Mouse (Mus musculus) limb, embryonic 14.5 days (tissue): ENCODE results near the gene Rsph10b. TPM values are rescaled to one million over a fixed set of nuclear protein-coding genes. Genes with fewer than 3 reads are reported as not detected.

Experiments
- ATAC-seq: fragments of 200-750 bp; cut with Nextera tagmentation; 2 replicates; pipeline ENCODE4 v1.8.0; 2017; ENCODE audit warnings: low read depth, moderate number of reproducible peaks, moderate TSS enrichment; ENCODE audit not compliant: low FRiP score
- DNase-seq: peaks from one replicate; pipeline ENCODE4 v3.0.0-alpha.2; 2015; ENCODE audit warnings: low spot score
- H3K27ac ChIP-seq: fragments of 300-500 bp; sonication (generic); replicated peaks from 2 replicates; pipeline ENCODE4 v1.5.1; 2014; ENCODE audit warnings: low read depth, mild to moderate bottlenecking, low read length, moderate library complexity, mixed read lengths
- H3K27me3 ChIP-seq: fragments of 300-500 bp; sonication (generic); 2 replicates; pipeline ENCODE4 v1.6.1; 2014; ENCODE audit warnings: low read length, mixed read lengths; ENCODE audit not compliant: control insufficient read depth, insufficient read depth
- H3K36me3 ChIP-seq: fragments of 300-500 bp; sonication (generic); 2 replicates; pipeline ENCODE4 v1.6.1; 2014; ENCODE audit warnings: mild to moderate bottlenecking, low read length, moderate library complexity, mixed read lengths; ENCODE audit not compliant: control insufficient read depth, insufficient read depth
- H3K4me1 ChIP-seq: fragments of 300-500 bp; sonication (generic); 2 replicates; pipeline ENCODE4 v1.6.1; 2014; ENCODE audit warnings: antibody characterized with exemption, low read length, mixed read lengths; ENCODE audit not compliant: control insufficient read depth, insufficient read depth
- H3K4me2 ChIP-seq: fragments of 300-500 bp; sonication (generic); replicated peaks from 2 replicates; pipeline ENCODE4 v1.6.1; 2014; ENCODE audit warnings: low read depth, mild to moderate bottlenecking, low read length, moderate library complexity; ENCODE audit not compliant: severe bottlenecking
- H3K4me3 ChIP-seq: fragments of 300-500 bp; sonication (generic); replicated peaks from 2 replicates; pipeline ENCODE4 v1.5.1; 2014; ENCODE audit warnings: low read length
- H3K9ac ChIP-seq: fragments of 300-500 bp; sonication (generic); 2 replicates; pipeline ENCODE4 v1.6.1; 2014; ENCODE audit warnings: mild to moderate bottlenecking, low read depth, low read length, moderate library complexity; ENCODE audit not compliant: severe bottlenecking
- H3K9me3 ChIP-seq: fragments of 300-500 bp; sonication (generic); 2 replicates; pipeline ENCODE4 v1.6.1; 2016; ENCODE audit warnings: low read length; ENCODE audit not compliant: control insufficient read depth
- POLR2A ChIP-seq: fragments of 200-500 bp; IDR thresholded peaks from 2 replicates; pipeline ENCODE4 v1.8.0; 2012; ENCODE audit warnings: inconsistent platforms, mild to moderate bottlenecking, moderate library complexity, borderline replicate concordance; ENCODE audit not compliant: insufficient read depth, insufficient read length; ENCODE audit errors: extremely low read depth
- WGBS: fragments of 180-500 bp; shearing (Covaris S2); extraction: QIAGEN DNeasy Blood & Tissue Kit; methylation state at CpG from one replicate; pipeline ENCODE4 v1.1.7; 2014; 5-methylcytosine and 5-hydroxymethylcytosine counted together
- polyA plus RNA-seq, 2 experiments: library from polyadenylated mRNA; depleted of rRNA in 1 of 2; stranded (reverse) in 1 of 2; unstranded in 1 of 2; fragments of >200 nt; fragmentation: Nextera tagmentation in 1 of 2; extraction: Ambion mirVana in 1 of 2; gene quantifications; 2 replicates each; pipeline versions ENCODE4 v1.2.1 to v1.2.3; 2012 to 2014

The Rsph10b gene
- polyA plus RNA-seq, 2 experiments = 2.8 to 4.4 TPM

DNA sequence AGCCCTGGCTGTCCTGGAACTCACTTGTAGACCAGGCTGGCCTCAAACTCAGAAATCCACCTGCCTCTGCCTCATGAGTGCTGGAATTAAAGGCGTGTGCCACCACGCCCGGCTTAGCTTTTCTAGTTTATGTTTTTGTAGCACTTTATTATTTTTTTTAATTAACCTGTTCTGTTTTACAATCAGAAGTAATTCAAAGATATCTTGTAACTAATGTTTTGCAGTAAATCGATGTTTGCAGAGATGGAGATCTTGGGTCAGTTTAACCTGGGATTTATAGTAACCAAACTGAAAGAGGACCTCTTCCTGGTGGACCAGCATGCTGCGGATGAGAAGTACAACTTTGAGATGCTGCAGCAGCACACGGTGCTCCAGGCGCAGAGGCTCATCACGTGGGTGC lies 5.0 kb upstream of the Rsph10b start, which contains the start of gene Gm42421:
Gene Gm42421 (plus strand): TSS at position 301 of the 400 bp plus-strand sequence.
- Histone ChIP-seq H3K27me3 (no peaks in the 10 kb centered on the region), H3K4me3 (no peak within 1 kb of the TSS), H3K9ac (no peak within 1 kb of the TSS), H3K27ac (no peak within 1 kb of the TSS), H3K36me3 (peaks cover 79% of the 10 kb centered on the region), H3K4me1 (no peaks in the 10 kb centered on the region), H3K9me3 (no peaks in the 10 kb centered on the region), H3K4me2 (no peak within 1 kb of the TSS)
- ATAC-seq = no peak
- 90% methylated on average over 8 of the region's 8 CpGs for WGBS
- TF ChIP-seq POLR2A = no peak
- DNase-seq = no peak

DNA sequence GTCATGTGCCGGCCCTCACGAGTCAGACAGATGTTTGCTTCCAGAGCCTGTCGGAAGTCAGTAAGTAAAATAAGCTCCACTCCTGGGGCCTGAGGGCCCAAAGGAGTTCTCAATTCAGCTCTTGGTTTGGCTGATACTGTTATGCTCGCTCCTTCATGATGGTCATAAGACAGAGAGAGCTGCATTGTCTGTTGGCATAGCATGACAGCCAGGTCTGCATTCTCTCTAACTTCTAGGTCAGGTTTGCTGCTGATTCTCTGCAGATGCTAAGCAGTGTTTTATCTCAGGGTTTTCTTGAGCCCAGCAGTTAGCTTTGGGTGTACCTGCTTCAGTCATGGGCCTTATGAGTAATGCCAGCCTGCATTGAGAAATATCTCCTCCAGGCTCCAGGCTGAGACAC lies 3.5 kb upstream of the Rsph10b start:
- no peak overlapping the region for H3K4me2 ChIP-seq
- H3K9me3 ChIP-seq = no peaks in the 10 kb centered on the region
- no peak overlapping the region for H3K9ac ChIP-seq
- DNase-seq = no peak
- TF ChIP-seq POLR2A = no peak
- no peak overlapping the region for H3K27ac ChIP-seq
- no peaks in the 10 kb centered on the region for H3K4me1 ChIP-seq
- no peak for ATAC-seq
- no peak overlapping the region for H3K4me3 ChIP-seq
- peaks cover 67% of the 10 kb centered on the region for H3K36me3 ChIP-seq
- H3K27me3 ChIP-seq = no peaks in the 10 kb centered on the region
- 86% methylated on average over 4 of the region's 4 CpGs for WGBS

DNA sequence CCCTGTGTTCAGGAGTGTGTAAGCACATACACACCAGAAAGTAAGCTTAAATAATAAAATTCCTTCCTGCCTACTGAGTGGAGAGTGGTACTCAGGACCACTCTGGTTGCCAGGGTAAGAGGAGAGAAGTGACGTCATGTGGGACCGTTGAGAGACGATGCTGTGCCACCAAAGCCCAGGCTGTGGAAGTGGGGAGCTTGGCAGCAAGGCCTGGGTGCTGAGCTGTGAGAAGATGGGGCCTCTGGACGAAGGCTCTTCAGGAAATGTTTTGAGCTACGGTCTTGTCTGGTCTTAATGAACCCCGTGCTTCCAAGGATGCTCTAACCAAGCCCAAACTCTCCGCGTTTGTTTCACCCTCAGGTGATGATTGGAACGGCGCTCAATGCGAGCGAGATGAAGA lies 2.2 kb upstream of the Rsph10b start:
- H3K36me3 ChIP-seq = peaks cover 57% of the 10 kb centered on the region
- no peak for TF ChIP-seq POLR2A
- WGBS = 94% methylated on average over 12 of the region's 12 CpGs

DNA sequence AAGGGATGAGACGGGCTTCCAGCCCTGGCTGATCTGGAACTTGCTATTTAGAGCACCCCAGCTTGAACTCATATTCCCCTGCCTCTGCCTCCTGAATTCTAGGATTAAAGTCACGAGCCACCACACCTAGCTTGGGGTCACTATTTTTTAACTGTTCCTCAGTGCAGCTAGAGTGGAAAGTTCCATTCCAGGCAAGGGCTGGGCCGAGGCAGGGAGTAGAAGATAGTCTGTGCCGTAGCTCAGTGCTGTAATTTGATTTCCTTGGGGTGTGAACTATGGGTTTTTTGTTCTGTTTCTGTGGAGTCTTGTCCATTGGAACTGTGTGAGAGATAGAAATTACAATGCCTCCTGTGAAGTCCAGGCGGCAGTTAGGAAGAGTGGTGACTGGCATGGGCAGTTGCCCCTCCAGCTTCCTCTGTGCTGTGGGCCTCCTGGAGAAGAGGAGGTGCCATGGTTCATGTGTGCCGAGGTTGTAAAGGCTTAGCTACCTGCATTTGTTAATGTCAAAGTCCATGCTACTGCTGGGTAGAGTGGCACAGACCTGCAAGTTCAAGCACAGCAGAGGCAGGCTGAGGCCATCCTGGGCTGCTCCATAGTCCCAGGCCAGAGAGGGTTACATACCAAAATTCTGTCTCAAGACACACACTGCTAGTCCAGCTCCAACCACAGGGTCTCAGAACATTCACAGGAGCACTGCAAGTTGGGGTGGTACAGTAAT lies 813 bp upstream of the Rsph10b start:
- H3K27ac ChIP-seq = no peak overlapping the region
- no peaks in the 10 kb centered on the region for H3K4me1 ChIP-seq
- no peaks in the 10 kb centered on the region for H3K9me3 ChIP-seq
- no peak for ATAC-seq
- H3K36me3 ChIP-seq = peaks cover 45% of the 10 kb centered on the region
- H3K9ac ChIP-seq = no peak overlapping the region
- no peak for TF ChIP-seq POLR2A
- DNase-seq = no peak
- no peaks in the 10 kb centered on the region for H3K27me3 ChIP-seq
- no peak overlapping the region for H3K4me2 ChIP-seq
- 83% methylated on average over 6 of the region's 6 CpGs for WGBS
- no peak overlapping the region for H3K4me3 ChIP-seq

More for the DNA sequence above, 2.2 kb upstream of the Rsph10b start:
- ATAC-seq = no peak
- H3K27me3 ChIP-seq = no peaks in the 10 kb centered on the region
- H3K9ac ChIP-seq = no peak overlapping the region
- no peak overlapping the region for H3K4me3 ChIP-seq
- no peaks in the 10 kb centered on the region for H3K9me3 ChIP-seq
- H3K4me1 ChIP-seq = no peaks in the 10 kb centered on the region
- no peak overlapping the region for H3K4me2 ChIP-seq
- H3K27ac ChIP-seq = no peak overlapping the region
- DNase-seq = no peak

DNA sequence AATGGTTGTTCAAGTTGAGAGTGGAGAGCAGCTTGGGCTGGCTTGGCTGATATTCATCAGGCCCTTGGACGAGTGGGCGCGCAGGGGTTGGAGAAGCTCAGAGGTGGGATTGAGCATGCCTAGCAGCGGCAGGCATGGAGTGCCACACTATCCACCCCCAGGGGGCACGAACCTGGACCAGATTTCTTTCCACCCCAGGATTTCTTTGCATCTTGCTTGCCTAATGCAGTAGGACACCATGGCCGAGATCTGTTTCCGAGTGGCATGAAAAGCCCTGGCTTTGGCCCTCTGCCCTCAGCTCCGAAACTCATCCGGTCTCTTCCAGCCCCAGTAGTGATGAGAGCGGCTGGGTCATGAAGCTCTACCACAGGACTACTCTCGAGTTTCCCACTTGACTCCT lies 579 bp downstream of the Rsph10b start:
- no peak for TF ChIP-seq POLR2A
- no peak overlapping the region for H3K4me2 ChIP-seq
- no peak overlapping the region for H3K4me3 ChIP-seq
- H3K4me1 ChIP-seq = no peaks in the 10 kb centered on the region
- no peak overlapping the region for H3K9ac ChIP-seq
- no peak overlapping the region for H3K27ac ChIP-seq
- no peaks in the 10 kb centered on the region for H3K9me3 ChIP-seq
- peaks cover 35% of the 10 kb centered on the region for H3K36me3 ChIP-seq
- ATAC-seq (no peak), DNase-seq (no peak)
- 88% methylated on average over 11 of the region's 11 CpGs for WGBS
- no peaks in the 10 kb centered on the region for H3K27me3 ChIP-seq
